Mouse (Mus musculus) thymus, postnatal 36 days (tissue): Measurements from ENCODE around the gene Cbfa2t2.

Experiments used
- DNase-seq, 2 experiments: peaks; one replicate each; pipeline ENCODE4 v3.0.0; 2022; ENCODE audit warnings: mixed read lengths in 2 of 2

The Cbfa2t2 gene

GRCm38 (mm10) chr2:154436458-154437190, at the start of gene Cbfa2t2:
Gene Cbfa2t2, plus strand, starts transcription at chr2:154436481.
- no peak for DNase-seq

- DNase-seq: no peak
Observed at GRCm38 (mm10) chr2:154390180-154390964, 45.9 kb upstream of the Cbfa2t2 start.

GRCm38 (mm10) chr2:154394602-154395001, 41.7 kb upstream of the Cbfa2t2 start:
- DNase-seq: no peak

- no peak for DNase-seq
Observed at GRCm38 (mm10) chr2:154396529-154396928, 39.8 kb upstream of the Cbfa2t2 start.

DNA sequence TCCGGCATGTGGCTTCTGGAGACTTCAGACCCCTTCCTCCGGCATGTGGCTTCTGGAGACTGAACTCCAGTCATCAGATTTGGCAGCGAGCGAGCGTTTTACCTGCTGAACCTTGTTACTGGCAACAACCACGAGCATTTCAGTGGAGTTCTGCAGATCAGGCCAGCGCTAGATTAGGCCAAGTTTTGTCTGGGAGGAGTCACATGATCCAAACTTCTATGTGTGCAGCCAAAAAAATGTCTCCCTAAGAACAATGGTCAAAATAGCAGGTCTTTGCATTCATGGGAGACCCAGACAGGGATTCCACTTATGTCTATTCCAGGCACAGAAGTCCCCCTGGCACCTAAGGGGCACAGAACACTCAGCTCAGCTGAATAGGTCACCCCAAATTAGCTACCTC, 38.0 kb upstream of the Cbfa2t2 start:
- no peak for DNase-seq

GRCm38 (mm10) chr2:154399325-154399724, 37.0 kb upstream of the Cbfa2t2 start:
- DNase-seq: no peak

DNA sequence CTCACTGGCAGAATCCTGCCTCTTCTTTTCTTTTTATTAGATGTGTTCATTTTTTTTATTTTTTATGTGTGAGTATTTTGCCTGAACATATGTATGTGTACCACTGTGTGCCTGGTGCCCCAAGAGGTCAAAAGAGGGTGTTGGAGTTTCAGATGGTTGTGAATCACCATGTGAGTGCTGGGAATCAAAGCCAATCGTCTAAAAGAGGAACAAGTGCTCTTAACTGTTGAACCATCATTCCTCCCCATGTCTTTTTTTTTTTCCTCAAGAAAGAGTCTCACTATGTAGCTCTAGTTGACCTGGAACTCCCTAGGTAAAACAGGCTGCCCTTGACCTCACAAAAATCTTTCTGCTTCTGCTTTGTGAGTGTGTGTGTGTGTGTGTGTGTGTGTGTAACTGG, 34.3 kb upstream of the Cbfa2t2 start:
- DNase-seq: no peak

GRCm38 (mm10) chr2:154402811-154403210, 33.5 kb upstream of the Cbfa2t2 start:
- no peak for DNase-seq

DNA sequence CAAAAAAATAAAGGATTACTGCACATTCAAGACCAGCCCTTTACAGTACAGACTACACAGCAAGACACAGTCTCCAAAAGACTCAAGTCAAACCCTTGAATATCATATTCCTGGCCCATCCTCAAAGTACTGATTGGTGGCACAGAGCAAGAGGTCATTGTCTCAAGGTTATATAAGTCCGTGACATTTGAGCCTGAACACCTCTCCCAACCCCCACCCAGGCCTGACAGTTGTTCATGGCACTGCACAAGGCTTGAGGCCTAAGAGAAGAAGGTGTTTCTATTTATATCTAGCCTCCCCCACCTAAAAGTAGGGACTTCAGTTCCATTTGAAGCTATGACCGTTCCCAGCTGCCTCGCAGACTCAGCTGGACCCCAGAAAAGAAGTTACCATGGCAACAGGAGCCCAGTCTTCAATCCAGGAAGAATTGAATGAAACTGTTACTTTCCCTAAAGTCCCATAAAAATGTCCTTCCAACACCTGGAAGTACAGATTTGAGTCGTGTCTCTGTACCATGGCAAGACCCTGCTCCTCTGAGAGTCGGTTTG, 30.8 kb upstream of the Cbfa2t2 start:
- DNase-seq: no peak

DNA sequence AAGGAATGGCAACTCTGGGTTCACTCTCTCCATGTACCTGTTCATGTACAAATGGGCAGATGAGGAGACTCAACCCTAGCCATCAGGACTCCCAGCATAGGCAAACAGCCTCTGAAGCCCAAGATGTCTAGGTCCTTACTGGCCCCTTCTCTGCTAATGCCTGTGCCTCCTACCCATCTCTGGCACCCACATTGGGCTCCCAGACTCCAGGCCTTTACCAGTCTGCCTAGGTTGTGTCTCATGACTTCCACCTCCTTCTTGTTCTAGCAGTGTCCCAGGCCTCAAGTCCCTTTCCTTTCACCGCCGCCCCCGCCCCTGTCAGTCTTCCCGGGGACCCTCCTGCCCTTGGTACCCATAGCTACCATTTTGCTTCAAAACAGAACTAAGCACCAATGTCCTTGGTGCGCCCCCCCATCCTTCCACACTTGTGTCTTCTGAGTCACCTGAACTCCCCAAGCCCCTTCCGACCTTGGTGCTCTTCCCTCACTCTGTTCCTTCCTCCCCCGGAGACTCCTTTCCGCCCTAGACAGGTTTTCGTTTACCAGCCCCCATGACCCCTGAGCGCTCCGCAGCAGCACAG, 29.1 kb upstream of the Cbfa2t2 start:
- DNase-seq: no peak

- DNase-seq: peak; percentile 70 to 72
Observed at GRCm38 (mm10) chr2:154407643-154408445, 28.4 kb upstream of the Cbfa2t2 start, which contains the start of gene Snta1. Gene Snta1, minus strand, starts transcription at chr2:154408099.

- no peak for DNase-seq
Observed at GRCm38 (mm10) chr2:154410355-154410754, 25.9 kb upstream of the Cbfa2t2 start.

DNA sequence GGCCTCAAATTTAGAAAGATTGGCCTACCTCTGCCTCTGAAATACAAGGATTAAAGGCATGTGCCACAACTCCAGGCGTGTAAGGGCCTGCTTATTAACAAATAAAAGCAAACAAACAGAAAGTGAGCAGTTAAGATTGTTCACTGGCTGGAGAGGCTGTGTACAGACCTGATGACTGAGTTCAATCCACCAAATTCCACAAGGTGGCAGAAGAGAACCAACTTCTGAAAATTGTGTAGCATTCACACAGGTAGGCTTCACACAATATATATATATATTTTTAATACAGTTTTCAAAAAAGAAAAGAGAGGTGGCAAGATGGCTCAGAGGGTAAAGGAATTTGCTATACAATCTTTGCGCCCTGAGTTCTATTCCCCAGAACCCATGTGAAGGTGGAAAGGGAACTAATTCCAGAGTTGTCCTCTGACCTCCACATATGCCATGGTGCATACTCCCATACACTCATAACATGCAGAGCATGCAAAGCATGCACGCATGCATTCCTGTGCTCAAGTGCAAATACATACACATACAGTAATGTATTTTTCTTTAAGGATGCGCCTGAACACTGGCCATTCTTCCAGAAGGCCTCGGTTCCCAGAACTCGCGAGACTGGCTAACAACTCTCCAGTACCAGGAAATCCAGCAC, 24.1 kb upstream of the Cbfa2t2 start:
- no peak for DNase-seq

DNA sequence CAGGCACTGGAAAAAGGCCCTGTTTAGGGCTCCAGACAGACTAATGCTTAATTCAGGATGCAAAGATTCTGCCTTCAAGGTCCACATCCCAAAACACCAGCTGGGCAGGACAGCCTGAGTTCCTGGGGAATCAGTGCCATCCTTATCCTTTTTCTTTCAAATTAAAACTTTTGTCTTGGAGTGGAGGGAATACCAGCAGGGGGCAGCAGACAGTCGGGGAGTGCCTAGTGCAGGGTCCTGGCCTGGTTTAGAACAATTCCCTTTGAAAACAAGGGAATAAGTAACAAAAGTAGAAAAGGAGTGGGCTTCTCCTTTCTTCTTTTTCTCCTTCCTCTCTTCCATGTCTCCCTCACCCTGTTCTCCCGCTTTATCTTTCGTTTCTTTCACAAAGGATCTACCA, 19.2 kb upstream of the Cbfa2t2 start:
- peak; percentile 43 to 66 for DNase-seq

GRCm38 (mm10) chr2:154418001-154418400, 18.3 kb upstream of the Cbfa2t2 start:
- DNase-seq: no peak

GRCm38 (mm10) chr2:154419631-154420515, 16.4 kb upstream of the Cbfa2t2 start:
- DNase-seq: no peak

DNA sequence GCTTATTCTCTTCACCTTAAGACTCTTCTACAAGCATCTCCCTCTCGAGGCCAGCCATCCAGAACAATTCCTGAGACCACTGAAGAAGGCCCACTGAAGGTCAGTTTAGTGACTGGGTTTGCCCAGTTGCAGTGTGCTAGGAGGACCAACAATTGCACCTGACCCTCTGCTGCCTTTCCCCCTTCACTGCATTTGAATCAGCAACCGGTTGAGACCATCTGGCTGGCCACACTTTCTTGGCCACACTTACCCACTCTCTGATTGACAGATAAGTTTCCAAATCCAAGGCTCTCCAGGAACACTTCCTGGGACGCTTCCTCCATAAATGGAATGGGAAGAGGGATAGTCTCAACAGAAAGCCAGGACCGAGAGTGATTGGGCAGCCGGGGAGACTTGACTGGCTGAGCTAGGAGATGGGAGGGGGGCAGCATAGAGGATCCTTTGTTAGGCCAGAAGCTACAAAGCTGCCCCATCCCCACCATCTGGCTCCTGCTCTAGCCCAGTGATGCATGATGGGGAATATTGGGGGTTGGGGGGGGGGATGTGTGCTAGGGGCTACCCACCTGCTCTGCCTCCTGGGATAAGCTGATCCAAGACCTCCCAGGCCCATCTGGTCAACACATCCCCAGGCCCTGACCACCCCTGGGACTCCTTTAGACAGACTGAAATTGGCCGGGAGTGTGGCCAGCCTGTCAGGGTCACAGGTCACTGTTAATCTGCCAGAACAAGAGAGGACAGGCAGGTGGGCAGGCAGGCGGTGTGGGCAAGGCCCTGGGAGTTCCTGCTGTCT, 15.1 kb upstream of the Cbfa2t2 start:
- DNase-seq: no peak

- no peak for DNase-seq
Observed at GRCm38 (mm10) chr2:154422181-154422580, 14.1 kb upstream of the Cbfa2t2 start.

GRCm38 (mm10) chr2:154423548-154423947, 12.7 kb upstream of the Cbfa2t2 start:
- no peak for DNase-seq

GRCm38 (mm10) chr2:154425522-154425921, 10.8 kb upstream of the Cbfa2t2 start:
- DNase-seq: no peak
